Mouse (Mus musculus): ENCODE measurements at regions not wholly inside any gene's neighbourhood (a gene's known extent, or its start where the extent isn't known, plus 50 kb on each side); places are given as distances from the start of the nearest gene placed in this dataset.

DNA sequence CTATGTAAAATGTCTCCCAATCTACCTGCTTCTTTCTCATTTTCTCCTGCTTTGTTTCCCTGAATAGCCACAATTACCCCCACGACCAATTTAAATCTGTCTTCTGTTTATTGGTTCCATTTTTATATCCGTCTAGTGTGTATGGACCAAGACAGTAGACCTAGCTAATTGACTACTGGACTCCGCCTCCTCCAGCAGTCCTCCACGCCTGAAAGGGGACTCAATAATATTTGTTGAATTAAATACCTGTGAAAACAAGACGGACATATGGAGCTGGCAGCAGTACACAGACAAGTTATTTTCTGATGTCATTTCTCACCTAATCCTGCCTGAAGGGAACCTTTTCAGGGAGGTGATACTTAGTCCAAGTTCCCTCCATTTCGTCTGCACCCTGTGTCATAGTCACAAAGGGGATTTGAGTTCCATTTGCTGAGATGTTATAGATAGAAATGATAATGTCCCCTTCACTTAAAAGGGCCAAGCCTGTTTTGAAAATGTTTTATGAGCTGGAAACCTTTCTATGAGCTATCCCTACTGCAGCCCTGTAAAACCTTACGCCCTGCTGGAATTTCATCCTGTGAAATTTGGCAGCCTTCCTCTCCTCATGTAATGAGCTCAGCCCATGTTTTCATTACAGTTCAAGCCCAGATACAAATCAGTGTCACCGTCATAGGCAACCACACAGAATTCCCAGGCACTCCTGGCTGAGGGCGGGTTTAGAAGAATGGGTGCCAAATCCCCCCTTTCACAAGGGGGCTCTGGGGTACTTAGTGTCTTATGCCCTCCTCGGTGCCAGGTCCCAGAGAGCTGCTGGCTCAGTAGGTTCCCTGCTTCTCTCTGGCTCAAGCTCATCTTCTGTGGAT is 391.1 kb upstream of the Id4 start:
- DNase-seq, result no peak

DNA sequence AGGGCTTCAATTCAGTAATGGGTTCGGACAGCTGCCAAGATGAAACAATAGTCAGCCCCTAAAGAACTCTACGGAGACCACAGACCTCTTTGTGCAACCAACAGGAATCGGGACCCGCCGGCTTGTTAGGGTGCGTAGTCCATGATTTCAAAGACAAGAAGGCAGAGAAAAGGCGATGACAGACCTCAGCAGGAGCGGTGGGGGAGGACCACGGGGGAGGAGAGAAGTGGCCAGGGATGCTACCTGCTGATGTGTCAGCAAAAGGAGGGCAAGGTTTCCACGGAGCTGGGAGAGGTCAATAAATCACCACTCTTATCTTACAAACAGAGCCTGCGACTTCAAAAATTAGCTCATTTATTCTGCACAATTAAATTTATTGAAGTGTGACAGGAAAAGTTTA is 388.4 kb upstream of the Id4 start:
- DNase-seq, result no peak

DNA sequence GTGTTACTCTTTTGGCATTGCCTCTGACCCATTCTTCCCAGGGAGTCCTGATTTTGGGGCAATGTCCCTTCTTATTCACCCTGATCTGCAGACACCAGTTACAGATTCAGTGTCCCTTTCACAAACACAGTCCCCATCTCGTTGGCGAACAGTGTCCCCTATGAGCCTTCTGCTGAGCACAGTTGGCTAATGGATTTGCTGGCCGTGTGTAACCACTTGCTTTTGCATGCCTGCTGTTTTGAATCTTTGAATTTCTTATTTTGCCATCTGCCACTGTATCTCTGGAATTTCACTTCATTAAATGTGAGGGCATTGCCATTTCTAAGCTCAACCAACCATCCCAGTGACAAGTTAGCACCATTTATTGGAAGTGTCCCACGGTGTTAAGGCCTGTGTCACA is 368.5 kb upstream of the Id4 start:
- DNase-seq, result no peak

DNA sequence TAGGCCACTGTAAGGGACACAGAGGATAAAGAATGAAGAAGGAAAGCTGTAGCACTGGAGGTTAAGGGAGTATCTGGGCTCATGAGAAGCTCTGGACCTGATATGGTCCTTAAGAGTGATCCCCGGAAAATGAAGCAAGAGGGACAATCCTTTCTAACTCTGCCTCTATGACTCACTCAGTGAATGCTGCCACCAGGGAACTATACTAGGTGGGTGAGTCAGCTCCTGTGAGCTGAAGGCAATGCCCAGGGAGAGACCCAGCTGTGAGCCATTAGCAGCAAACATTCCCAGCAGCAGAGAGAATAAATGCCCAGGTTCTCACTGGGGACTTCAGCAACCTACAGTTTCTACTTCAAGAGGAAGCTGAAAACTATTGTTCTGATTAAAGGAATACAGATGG is 366.7 kb upstream of the Id4 start:
- no peak for DNase-seq

DNA sequence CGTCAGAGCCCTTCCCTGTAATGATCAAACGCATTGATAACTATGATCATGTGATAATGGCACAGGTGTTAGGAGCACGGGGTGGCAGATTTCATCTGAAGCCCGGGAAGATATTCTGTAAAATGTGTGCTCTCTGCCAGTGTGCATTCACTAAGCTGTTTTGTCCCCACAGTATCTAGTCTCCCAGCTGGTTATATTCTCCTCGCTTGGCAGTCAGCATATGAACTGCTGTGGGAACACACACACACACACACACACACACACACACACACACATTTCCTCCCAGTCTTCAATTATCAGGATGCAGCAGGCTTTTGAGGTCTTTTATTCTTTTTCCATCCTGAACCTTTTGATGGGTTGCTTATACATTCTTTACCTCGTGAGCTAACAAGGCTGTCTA is 365.8 kb upstream of the Id4 start:
- DNase-seq, result no peak

DNA sequence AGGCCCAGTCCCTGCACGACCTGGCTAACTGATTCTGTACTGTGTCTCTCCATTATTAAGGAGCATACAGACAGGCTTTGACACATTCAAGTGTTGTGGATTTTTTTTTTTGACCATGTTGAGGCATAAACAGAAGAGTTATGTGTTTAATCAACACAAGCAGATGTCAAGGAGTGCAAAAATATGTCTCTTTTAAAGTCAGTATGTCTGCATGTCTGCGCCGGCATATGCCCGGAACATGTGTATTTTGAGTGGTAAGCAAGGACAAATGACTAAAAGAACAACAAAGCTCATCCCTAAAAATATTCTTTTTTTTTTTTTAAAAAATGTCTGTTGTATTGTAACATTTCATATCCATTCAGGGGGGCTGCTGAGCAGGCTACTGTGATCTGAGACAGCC is 364.4 kb upstream of the Id4 start:
- no peak for DNase-seq

DNA sequence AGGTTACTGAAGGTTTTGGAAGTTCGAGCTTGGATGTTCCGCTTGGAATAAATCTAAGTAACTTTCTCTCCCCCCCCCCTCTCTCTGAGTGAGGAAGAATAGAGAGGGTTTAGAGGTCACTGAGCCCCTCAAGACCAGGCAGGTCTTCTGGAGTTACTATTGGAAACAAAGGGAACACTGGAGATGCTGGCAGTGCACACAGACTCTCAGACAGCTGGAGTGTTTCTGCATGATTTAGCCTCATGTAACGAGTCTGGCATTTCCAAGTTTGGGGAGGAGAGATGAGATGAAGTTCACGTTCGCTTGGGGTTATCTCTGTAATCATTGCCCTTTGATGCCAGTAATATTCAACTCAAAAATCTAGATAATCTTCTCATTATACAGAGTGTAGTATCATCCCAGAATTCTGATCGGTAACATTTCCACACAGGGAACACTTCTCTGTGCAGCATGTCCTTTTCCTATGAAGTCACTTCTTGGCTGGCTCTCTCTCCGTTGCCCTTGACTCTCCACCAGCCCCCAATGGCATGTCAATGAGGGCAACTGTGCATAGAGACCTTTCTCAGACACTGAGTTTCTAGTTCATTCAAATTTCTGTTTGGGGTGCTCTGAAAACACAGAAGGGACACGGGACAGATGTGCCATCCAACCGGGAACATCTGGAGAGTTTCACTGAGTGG is 351.0 kb upstream of the Id4 start:
- no peak for DNase-seq

DNA sequence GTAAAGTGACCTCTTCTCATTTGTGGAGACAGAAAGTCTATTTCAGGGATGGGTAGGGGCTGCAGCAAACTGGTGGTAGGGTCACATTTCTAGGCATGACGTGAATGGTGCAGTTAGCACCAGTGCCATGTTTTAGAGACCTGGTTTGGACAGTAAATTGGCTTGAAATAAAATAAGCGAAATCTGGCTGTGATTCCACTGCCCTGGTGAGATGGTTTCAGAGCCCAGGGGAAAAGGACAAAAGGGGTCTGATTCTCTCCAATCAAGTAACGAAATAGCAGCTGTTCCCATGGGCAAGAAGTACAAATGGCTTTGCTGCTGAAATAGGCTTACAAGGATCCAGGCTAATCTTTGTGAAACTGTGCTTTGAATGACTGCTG is 350.5 kb upstream of the Id4 start:
- DNase-seq, result no peak

DNA sequence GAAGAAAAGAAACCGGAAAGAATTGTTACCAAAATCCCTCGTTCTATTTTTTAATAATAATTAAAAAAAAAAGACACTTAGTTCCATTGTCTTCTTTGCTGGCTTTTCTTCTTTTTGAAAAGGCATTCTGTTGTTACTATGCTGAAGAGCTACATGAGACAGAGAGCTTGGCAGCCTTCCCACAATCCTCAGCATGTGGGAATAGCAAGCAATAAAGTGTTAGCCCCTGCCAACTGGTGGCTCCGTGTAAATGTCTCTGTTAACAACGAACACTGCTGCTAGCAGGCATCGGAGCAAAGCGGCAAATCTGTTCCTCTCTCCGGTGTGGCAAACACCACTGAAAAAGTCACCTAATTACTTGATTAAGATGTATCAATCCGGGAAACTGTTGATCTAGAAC is 344.6 kb upstream of the Id4 start:
- DNase-seq, result peak in 1 of 2 experiments; percentile 1

DNA sequence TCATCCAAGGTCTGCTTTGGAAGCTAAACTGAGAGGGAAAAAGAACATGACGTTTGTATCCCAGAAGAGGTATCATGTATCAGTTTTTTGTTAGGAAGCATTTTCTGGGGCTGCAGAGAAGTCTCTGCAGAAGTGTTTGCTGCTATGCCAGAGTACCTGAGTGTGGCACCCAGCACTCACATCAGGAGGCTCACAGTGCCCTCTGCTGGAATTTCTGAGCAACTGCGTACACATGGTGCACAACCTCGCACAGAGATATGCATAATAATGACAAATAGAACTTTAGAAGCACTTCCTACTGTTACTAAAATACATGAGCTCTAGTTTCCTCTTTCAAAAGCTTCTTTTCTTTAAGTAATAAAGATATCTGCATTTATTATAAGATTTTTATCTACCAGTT is 343.7 kb upstream of the Id4 start:
- no peak for DNase-seq

DNA sequence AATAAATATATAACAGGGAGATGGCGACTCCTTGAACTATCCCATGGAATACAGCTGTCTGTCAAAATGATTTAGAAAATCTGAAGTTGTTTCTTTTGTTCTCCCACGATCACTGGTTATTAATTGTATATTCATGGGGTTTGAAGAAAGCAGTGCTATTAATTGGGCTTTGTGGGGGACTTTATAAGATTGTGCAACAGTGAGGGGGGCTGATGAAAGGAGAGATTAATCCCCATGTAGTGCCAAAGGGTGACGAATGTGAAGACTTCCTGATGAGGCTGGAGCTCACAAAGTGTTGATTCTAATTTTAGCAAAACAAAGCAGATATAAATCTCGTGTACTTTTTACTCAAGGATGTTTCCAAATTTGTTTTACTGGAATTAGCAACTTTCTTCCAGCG is 340.0 kb upstream of the Id4 start:
- no peak for DNase-seq

DNA sequence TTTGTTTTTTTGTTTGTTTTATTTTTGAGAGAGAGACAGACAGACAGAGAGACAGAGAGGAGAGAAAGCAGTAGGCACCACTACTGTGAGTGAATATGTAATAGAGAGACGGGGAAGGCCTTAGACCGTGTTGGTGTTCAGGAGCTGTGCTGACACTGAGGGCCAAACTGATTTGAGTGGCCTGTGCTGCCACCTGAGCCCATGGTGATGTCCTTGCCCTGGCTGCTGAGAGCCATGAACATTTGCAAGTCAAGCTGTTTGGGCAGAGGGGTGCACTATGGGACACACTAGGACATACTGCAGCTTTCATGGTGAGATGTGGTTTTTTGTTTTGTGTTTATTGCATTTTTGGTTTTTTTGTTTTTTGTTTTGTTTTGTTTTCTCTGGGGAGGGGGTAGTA is 320.3 kb upstream of the Id4 start:
- no peak for DNase-seq

DNA sequence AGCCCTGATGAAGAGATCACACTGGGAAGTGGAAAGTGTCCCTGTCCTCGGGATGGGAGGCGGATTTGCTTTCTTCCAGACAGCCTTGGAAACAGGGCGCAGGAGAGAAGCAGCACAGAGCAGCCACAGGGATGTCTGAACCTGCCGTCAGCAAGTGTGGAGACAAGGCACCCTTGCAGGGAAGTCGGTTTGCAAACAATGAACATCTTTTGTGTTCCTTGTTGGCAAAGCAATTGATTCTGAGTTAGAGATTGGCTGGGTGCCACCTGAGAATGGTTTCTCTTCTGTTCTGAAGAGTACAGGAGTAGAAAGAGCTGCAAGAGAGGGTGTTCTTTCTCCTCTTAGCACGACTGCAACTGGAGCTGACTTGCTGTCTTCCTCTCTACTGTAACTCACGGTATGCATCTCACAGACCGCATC is 318.6 kb upstream of the Id4 start:
- no peak for DNase-seq

DNA sequence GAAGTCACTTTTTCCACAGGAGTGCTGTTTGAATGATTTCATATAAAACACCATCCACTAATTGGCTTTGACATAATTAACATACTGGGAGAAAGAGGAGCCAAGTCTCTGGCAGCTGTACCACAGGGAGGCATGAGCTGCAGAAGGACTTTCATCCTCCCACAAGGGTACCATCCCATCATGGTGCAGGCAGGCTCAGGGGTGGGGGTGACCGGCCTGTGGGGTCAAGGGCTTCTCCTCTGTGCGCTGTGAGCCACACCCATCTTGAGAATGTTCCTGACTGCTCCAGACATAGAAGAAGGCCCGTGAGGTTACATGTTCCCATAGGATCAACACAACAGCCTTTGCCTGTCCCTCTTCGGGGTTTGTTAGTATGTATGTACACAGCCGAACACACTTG is 317.4 kb upstream of the Id4 start:
- DNase-seq, result no peak

DNA sequence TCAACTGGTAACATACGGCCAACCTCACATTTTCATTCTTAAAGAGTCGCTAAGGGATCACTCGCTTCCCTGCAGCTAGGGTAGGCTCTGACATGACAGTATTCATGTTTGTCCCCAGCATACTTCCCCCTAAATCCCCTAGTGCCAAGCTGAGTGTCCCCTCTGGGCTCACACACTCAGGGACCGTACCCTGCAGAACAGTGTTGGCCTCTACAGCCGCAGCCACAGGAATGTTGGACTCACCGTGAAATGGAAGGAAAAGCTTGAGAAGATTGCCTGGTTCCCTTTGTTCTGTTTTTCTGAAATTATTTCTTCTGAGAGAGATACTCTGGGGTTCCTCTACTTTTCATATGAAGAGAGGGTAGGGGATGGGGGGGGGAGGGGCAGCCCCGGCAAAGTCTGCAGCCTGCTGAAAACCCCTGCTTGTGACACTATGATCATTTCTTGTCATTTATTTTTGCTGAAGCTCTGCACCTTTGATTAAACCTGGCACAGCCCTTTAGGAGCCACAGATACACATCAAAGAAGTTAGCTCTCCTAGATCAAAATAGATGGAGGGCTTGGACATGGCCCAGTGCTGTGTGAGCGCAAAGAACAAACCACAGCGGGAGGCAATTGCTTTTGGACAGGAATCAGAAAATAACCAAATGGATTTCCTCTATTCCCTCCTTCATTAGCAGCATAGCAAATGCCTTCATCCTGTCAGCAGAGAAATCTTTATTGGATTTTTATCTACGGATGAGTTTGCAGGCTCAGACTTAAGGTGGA is 312.7 kb upstream of the Id4 start:
- no peak for DNase-seq

DNA sequence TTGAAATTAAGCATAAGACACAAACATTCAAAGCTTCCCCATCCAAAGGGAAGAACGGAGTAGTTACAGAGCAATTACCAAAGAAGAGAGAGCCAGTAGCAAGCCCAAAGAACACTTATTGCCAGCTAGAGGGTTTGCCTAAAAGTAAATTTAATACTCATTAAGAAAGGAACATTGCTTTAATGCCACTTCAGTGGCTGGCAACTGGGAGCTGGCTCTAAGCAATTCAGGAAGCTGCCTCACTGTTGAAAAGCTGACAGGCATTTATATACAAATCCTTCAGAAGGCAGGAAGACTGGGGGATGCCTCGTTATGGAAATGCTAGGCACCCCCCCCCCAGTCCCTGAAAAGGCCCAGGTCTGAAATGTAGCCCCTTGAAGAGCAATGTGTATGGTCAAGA is 310.6 kb upstream of the Id4 start:
- DNase-seq, result no peak

DNA sequence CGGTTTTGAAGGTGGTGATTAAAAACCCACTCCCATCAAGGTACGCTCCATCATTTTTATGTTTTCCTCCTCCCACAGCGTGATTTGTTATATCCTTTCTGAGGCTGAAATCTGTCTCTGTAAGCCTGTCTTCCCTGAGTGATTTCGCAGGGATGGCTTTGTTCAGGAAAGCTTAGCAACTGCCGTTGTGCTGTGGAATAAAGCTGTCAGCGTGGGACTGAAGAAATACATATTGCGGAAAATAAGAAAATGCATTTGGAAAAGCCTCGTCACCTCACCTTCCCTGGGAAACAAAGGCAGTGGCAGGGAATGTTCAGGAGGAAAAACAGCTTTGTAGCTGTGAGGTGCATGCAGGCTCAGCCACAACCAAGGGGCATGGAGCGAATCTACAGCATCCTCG is 310.0 kb upstream of the Id4 start:
- DNase-seq, result no peak

DNA sequence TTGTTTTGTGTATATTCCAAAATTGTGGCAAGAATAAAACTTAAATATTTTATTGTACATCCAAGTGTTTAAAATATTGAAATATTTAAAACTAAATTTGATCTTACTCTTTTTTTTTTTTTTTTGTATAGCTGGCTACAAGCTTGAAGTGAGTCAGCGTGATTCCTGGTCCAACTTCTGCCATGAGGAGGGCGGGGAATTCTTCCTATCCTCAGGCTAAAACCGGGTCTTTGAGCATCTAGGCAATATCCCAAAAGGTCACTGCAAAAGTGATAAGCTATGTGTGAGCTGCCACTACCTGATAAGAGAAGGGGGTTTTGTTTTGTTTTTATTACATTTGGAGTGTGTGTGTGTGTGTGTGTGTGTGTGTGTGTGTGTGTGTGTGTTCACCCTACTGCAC is 308.1 kb upstream of the Id4 start:
- no peak for DNase-seq

DNA sequence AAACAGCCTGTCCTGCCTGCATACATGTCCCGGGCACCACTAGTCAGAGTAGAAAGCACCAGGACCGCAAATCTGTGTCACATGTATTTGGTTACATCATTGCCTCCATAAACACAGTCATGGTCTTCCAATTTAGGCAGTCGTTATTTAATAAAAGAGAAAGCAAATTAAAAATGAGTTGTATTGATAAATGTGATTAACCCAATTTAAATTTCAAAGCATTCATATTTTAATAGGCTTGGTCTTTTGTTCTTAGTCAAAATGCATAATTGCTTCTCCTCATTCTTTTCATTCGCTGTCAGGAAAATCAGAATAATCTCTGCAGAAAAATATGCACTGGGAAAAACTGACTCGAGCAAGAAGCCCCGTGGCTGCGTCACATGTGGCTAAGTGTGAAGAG is 307.3 kb upstream of the Id4 start:
- DNase-seq, result no peak

DNA sequence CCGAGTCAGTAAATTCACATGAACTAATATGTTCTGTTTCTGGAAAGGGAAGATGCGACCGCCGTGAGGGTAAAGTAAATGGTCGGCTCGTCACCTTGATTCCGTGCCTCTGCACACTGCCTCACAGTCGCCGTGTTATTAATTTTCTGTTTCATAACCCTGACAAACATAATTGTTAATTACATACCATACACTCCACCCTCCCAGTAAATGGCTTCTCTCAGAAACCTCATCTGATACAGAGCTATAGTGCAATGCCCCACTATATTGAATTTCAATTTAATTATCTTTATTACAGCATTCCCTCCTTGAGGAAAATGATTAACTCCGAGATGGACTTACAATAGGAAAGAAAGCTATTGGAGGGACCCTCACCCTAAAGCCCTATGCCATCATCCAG is 305.5 kb upstream of the Id4 start:
- DNase-seq, result no peak

DNA sequence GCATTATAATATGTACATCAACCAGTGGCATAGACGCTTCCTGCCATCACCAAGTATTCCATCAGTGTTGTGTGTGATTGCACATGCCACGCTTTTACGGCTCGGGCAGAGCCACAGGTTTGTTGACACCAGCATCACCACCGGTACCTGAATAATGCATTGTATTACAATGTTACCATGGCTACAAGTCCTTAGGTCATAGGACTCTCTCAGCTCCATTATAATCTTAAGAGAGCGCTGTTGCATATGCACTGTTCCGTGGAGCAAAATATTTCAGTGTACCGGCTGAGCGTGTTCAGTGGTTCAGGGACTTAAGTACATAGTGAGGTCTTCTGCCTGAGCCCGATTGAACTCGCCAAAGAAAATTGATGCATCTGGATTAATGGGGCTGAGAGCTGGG is 303.4 kb upstream of the Id4 start:
- DNase-seq, result no peak

DNA sequence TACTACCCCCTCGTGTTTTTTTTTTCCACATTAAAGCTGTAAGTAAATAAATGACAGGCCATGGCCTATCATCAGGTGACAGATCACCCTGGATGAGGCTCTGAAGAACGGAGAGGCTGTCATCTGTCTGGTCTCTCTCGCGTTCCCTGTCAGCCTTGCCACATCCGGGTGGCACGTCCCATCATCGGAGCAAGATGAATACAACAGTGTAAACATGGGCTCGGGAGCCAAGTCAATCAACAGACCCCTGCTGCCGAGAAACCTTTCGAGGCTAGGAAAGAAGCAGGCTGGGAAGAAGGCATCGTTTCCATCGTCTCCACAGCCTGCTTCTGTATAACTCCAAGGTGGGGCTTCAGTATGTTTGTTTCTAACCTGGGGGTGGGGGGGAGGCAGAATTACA is 286.8 kb upstream of the Id4 start:
- DNase-seq, result no peak

DNA sequence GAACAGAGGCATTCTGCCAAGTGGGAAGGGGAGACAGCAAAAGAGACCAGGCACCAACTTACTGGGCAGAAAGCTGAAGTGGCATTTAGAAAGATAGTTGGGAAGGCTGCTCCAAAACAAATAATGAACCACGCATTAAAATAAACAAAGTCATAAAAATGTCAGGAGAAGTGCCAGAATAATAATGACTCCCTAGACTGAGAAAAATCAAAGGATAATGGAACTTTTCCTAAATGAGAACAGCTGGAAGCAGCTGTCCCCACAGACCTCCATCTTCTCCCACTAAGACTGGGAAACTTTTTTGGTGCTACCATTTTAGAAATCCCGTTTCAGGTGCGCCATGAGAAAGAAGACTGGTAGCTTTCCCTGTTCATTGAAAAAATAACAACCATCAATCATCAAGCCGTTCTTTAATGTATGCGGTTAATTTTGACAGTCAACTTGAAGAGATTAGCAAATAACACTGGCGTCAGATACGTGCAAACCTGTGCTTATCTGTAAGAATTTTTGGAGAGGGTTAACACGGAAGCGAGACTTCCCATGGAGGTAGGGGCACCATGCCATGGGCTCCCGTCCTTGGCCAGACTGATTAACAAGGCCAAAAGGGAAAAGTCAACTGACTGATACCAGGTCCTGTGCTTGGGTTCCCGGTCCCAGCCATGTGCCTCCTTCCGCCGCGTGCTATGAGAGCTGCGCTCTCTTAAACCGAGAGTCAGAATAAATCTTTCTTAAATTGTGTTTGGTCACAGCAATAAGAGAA is 286.1 kb upstream of the Id4 start:
- DNase-seq, result no peak
